Mouse (Mus musculus) bone marrow macrophage, adult 2 months (primary cell): ENCODE measurements around the gene Olfr166.

ENCODE experiments used
- CTCF ChIP-seq: IDR thresholded peaks from 2 replicates; pipeline ENCODE4 v1.5.1; 2012; ENCODE audit warnings: low read depth, mild to moderate bottlenecking, low read length, moderate library complexity
- POLR2A ChIP-seq: IDR thresholded peaks from 2 replicates; pipeline ENCODE4 v1.6.1; 2012; ENCODE audit warnings: mild to moderate bottlenecking, low read depth, low read length, borderline replicate concordance

GRCm38 (mm10) chr16:19522166-19522565, 38.7 kb downstream of the Olfr166 start, which contains the start of gene Olfr167:
- TF ChIP-seq CTCF (no peak), POLR2A (no peak)
